Mouse (Mus musculus) bone marrow, adult 2 months (tissue): ENCODE measurements around the gene Prss57.

Experiments
- CTCF ChIP-seq: fragments of 200-500 bp; IDR thresholded peaks from 2 replicates; pipeline ENCODE4 v1.5.1; 2011; ENCODE audit warnings: low read length, control low read depth; ENCODE audit not compliant: control insufficient read depth, insufficient read depth
- POLR2A ChIP-seq: fragments of 200-500 bp; IDR thresholded peaks from 2 replicates; pipeline ENCODE4 v1.6.1; 2011; ENCODE audit warnings: low read depth, mild to moderate bottlenecking, control low read depth, low read length, borderline replicate concordance; ENCODE audit not compliant: control insufficient read depth

DNA sequence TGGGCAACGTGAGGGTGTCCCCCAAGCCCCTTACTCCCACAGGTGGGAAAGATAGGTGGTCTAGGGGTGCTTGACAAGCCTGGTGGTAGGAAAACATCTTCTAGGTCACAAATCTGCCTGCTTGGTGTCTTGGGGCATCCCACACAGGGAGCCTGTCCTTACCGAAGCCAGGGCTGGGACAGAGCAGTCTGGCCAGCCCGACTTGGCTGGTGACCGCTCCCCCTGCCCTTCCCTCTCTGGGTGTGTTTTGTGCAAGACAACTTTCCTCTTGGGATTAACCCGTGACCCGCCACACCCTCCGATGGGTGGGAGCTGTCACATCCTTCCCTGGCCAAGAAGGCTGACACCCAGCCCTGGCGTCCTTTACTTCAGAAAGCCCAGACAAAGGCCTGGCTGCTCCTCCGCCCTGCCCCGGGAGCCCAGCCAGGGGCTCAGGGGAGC, 3.8 kb upstream of the Prss57 start:
- peak; percentile 47; the same call in 1 of the 2 replicates for TF ChIP-seq POLR2A
- TF ChIP-seq CTCF = no peak
